ENCODE assay signal across 14 mouse cellular contexts in the genomic region with DNA sequence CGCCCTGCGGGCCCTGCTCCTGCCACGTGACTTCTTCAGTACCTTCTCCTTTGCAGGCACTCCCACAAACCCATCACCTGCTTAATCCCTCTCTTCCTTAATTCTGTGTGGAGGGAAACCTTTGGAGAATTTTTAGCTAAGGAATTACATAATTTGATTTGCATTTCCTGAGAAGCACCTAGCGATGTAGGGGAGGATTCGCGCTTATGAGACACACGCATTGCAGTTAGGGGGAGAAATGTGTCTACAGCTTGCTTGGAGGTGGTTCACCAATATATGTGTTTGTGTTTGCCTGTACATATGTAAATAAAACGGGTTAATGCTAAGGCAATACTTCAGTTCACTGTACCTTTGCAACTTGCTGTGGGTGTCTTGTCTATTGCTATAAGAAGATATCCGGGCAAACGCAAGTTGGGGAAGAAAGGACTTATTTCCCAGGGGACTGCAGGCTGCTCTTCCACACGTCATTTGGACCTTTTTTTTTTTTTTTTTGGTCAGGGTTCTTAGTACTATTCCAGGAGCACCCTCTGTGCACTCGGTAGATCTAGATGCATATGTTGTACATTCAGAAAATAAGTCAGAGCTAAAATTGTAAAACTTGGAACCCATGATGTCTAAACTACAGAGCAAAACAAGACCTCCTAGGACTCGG.
"Had no signal": no experiment of that assay in that cellular context is flagged by ENCODE, and none has a peak within 500 bp of the region (broad histone marks: within the 10 kb centered on the region; RNA-seq: fewer than 3 reads in every experiment).

No protein-coding gene starts in this region.

- ATAC-seq: intestine, postnatal 0 days; liver, embryonic 12.5 days had no signal

- H3K27ac ChIP-seq: limb, embryonic 15.5 days; liver, embryonic 12.5 days; midbrain, embryonic 10.5 days; neural tube, embryonic 15.5 days had no signal

- H3K27me3 ChIP-seq: limb, embryonic 15.5 days; liver, embryonic 12.5 days; neural tube, embryonic 15.5 days had no signal

- H3K4me3 ChIP-seq: limb, embryonic 15.5 days; liver, embryonic 12.5 days; midbrain, embryonic 10.5 days; myocyte; neural tube, embryonic 15.5 days had no signal

- H3K4me2 ChIP-seq: limb, embryonic 15.5 days; liver, embryonic 12.5 days; lung, embryonic 14.5 days; neural tube, embryonic 15.5 days had no signal

- H3K4me1 ChIP-seq: limb, embryonic 15.5 days; liver, embryonic 12.5 days; midbrain, embryonic 10.5 days; neural tube, embryonic 15.5 days had no signal

- H3K36me3 ChIP-seq: limb, embryonic 15.5 days; liver, embryonic 12.5 days; midbrain, embryonic 10.5 days; neural tube, embryonic 15.5 days had no signal

- H3K9ac ChIP-seq: limb, embryonic 15.5 days; liver, embryonic 12.5 days; lung, embryonic 14.5 days; neural tube, embryonic 15.5 days had no signal

- DNase-seq: kidney, adult 8-10 months; kidney, postnatal 25 days; lung, embryonic 14.5 days; lung, postnatal 10 days; lung, postnatal 4 days; midbrain, embryonic 14.5 days; thymus, adult 2 months; thymus, postnatal 25 days had no signal

- H3K9me3 ChIP-seq: limb, embryonic 15.5 days; liver, embryonic 12.5 days; neural tube, embryonic 15.5 days had no signal
